Mouse (Mus musculus) limb, embryonic 13.5 days (tissue): Measurements from ENCODE around the gene Cfap97d1. TPM values are rescaled to one million over a fixed set of nuclear protein-coding genes. Genes with fewer than 3 reads are reported as not detected.

Experiments used
- ATAC-seq: fragments of 200-750 bp; cut with Nextera tagmentation; 2 replicates; pipeline ENCODE4 v1.8.0; 2017; ENCODE audit warnings: low read depth, moderate number of reproducible peaks, moderate TSS enrichment; ENCODE audit not compliant: low FRiP score
- H3K27ac ChIP-seq: fragments of 300-500 bp; sonication (generic); 2 replicates; pipeline ENCODE4 v1.5.1; 2015; ENCODE audit warnings: inconsistent platforms, mild to moderate bottlenecking, moderate library complexity
- H3K27me3 ChIP-seq: fragments of 300-500 bp; sonication (generic); 2 replicates; pipeline ENCODE4 v1.6.1; 2015; ENCODE audit warnings: mild to moderate bottlenecking, inconsistent platforms
- H3K36me3 ChIP-seq: fragments of 300-500 bp; sonication (generic); 2 replicates; pipeline ENCODE4 v1.6.1; 2015; ENCODE audit warnings: inconsistent platforms, mild to moderate bottlenecking, moderate library complexity
- H3K4me1 ChIP-seq: fragments of 300-500 bp; sonication (generic); 2 replicates; pipeline ENCODE4 v1.6.1; 2015; ENCODE audit warnings: inconsistent platforms
- H3K4me2 ChIP-seq: fragments of 300-500 bp; sonication (generic); replicated peaks from 2 replicates; pipeline ENCODE4 v1.6.1; 2015; ENCODE audit warnings: inconsistent platforms, mild to moderate bottlenecking, moderate library complexity
- H3K4me3 ChIP-seq: fragments of 300-500 bp; sonication (generic); 2 replicates; pipeline ENCODE4 v1.5.1; 2015; ENCODE audit warnings: moderate library complexity, mild to moderate bottlenecking, inconsistent platforms
- H3K9ac ChIP-seq: fragments of 300-500 bp; sonication (generic); 2 replicates; pipeline ENCODE4 v1.6.1; 2015; ENCODE audit warnings: mild to moderate bottlenecking, inconsistent platforms
- H3K9me3 ChIP-seq: fragments of 300-500 bp; sonication (generic); 2 replicates; pipeline ENCODE4 v1.6.1; 2016; ENCODE audit warnings: inconsistent platforms
- WGBS: fragments of 180-500 bp; shearing (Covaris S2); methylation state at CpG from one replicate; pipeline ENCODE4 v1.1.7; 2015; 5-methylcytosine and 5-hydroxymethylcytosine counted together
- polyA plus RNA-seq: library from polyadenylated mRNA; unstranded; fragments of >200 nt; fragmentation: Nextera tagmentation; extraction: Ambion mirVana; gene quantifications from 2 replicates; pipeline ENCODE4 v1.2.1, GENCODE M21; 2015

Cfap97d1 gene
- polyA plus RNA-seq, 1 experiment from 2014 or later: not detected

DNA sequence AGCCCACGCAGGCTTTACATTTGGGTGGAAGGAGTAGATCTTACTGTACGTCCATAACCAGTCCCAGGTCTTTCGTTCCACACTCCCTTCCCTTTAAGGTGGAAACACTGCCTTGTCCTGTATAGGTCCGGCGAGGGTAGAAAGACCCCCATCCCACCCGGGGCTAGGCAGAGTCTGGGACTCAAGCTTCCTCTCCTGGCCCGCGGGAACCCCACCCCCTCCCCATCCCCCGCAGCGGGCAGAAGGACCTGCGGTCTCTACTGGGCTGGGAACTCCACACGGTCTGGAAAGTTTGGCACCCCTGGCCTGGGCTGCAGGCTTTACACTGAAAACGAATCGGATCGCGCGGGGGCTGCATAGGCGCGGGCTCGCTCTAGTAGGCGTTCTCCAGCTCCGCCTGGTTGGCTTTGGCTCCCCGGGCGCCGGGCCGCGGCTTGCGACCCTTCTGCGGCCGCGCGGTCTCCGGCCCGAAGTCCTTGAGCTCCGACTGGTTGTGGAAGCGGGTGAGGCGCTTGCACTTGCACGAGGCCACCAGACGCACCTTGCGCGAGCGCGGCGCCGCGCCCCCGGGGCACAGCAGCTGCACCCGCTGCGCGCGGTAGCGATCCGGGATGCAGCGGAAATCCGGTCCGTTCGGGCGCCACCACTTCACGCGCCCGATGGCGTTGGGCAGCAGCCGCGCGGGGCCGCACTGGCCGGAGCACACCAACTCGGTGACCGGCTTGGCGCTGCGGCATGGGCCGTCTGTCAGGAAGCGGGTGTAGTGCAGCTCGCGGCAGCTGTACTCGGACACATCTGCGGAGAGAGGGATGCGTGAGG is 20.4 kb upstream of the Cfap97d1 start:
- no peak for ATAC-seq

DNA sequence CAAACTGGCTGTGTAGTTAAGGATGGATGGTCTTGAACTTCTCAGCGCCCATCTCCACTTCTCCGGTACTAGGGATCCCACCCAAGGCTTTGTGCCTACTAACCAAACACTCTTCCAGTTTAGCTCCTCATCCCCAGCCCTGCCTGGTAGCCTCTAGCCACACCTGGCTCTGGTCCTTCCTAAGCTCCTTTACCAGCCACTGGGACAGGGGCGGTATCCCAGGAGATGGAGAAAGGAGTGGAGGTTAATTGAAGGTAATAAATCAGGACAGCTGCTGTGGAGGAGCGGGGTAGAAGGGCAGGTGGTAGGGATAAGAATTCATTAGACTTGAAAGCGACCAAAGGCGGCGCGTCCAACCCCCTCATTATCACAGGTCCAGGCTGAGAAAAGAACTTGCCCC is 19.4 kb upstream of the Cfap97d1 start:
- H3K27me3 ChIP-seq: peaks cover 88% of the 10 kb centered on the region
- peak overlapping the region; percentile 98 for H3K4me2 ChIP-seq
- ATAC-seq: no peak
- H3K4me3 ChIP-seq: peak overlapping the region; percentile 58; the same call in 1 of the 2 replicates
- H3K9ac ChIP-seq: no peak overlapping the region
- H3K9me3 ChIP-seq: no peaks in the 10 kb centered on the region
- 2% methylated on average over 8 of the region's 8 CpGs for WGBS
- H3K36me3 ChIP-seq: no peaks in the 10 kb centered on the region
- no peak overlapping the region for H3K27ac ChIP-seq
- H3K4me1 ChIP-seq: peaks cover 30% of the 10 kb centered on the region

More for the DNA sequence above, 20.4 kb upstream of the Cfap97d1 start:
- Histone ChIP-seq H3K36me3 (no peaks in the 10 kb centered on the region), H3K27ac (no peak overlapping the region), H3K4me3 (peak overlapping the region; percentile 58), H3K27me3 (peaks cover 89% of the 10 kb centered on the region), H3K9ac (peak overlapping the region; percentile 67), H3K4me1 (peaks cover 30% of the 10 kb centered on the region), H3K4me2 (peak overlapping the region; percentile 98), H3K9me3 (no peaks in the 10 kb centered on the region)
- under 1% methylated on average over 78 of the region's 78 CpGs for WGBS

- H3K4me2 ChIP-seq: no peak overlapping the region; the same call in 1 of the 2 replicates
- H3K9ac ChIP-seq: no peak overlapping the region
- no peak overlapping the region for H3K27ac ChIP-seq
- no peaks in the 10 kb centered on the region for H3K9me3 ChIP-seq
- H3K4me3 ChIP-seq: no peak overlapping the region
- ATAC-seq: no peak
- H3K36me3 ChIP-seq: no peaks in the 10 kb centered on the region
- 11% methylated on average over 2 of the region's 2 CpGs for WGBS
- H3K27me3 ChIP-seq: peaks cover 80% of the 10 kb centered on the region
- H3K4me1 ChIP-seq: peaks cover 30% of the 10 kb centered on the region
Observed at GRCm38 (mm10) chr11:101965553-101965952, 18.5 kb upstream of the Cfap97d1 start.

DNA sequence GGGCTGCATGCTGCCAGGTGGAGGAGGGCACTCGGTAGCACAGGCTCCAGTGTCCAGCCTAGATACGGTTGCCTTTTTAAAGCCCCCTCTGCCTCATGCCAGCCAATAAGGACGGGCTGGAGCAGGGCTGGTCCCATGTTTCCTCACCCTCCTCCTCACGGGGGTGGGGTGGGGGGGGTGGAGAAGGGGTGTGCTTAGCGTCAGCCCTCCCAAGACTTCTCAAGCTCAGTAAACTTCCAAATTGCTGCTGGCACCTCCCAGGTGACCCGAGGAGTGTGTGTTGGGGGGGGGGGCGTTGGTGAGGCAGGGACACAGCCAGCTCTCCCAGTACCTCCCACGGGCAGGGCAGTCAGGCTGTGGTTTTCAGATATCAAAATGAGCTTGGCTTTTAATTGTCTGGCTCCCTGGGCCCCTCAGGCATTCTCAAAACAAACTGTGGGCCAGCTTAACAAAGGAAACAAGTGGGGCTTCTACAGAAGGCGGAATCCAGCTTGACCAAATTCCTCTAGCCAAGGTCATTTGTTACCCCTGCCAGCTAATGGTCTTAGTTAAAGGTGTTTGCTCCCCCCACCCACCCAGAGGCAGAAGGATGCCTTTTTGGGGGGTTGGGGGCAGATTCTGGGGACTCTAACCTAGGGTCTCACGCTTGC is 17.0 kb upstream of the Cfap97d1 start, which contains the start of gene Sost:
Sost (minus strand) TSS at position 51 of the 650 bp plus-strand sequence.
- H3K4me3 ChIP-seq: no peak within 1 kb of the TSS
- H3K4me1 ChIP-seq: peaks cover 30% of the 10 kb centered on the region
- 17% methylated on average over 10 of the region's 10 CpGs for WGBS
- no peak within 1 kb of the TSS for H3K4me2 ChIP-seq
- peaks cover 65% of the 10 kb centered on the region for H3K27me3 ChIP-seq
- no peak within 1 kb of the TSS for H3K9ac ChIP-seq
- ATAC-seq: no peak
- no peaks in the 10 kb centered on the region for H3K9me3 ChIP-seq
- no peaks in the 10 kb centered on the region for H3K36me3 ChIP-seq
- H3K27ac ChIP-seq: no peak within 1 kb of the TSS

GRCm38 (mm10) chr11:101968311-101968710 is 15.8 kb upstream of the Cfap97d1 start:
- WGBS: 7% methylated on average over 7 of the region's 7 CpGs
- no peak for ATAC-seq
- peak overlapping the region; percentile 25; the same call in 1 of the 2 replicates for H3K9ac ChIP-seq
- H3K27me3 ChIP-seq: peaks cover 53% of the 10 kb centered on the region
- H3K4me3 ChIP-seq: no peak overlapping the region
- H3K36me3 ChIP-seq: no peaks in the 10 kb centered on the region
- H3K4me1 ChIP-seq: peaks cover 29% of the 10 kb centered on the region
- no peak overlapping the region for H3K4me2 ChIP-seq
- no peaks in the 10 kb centered on the region for H3K9me3 ChIP-seq
- no peak overlapping the region for H3K27ac ChIP-seq

DNA sequence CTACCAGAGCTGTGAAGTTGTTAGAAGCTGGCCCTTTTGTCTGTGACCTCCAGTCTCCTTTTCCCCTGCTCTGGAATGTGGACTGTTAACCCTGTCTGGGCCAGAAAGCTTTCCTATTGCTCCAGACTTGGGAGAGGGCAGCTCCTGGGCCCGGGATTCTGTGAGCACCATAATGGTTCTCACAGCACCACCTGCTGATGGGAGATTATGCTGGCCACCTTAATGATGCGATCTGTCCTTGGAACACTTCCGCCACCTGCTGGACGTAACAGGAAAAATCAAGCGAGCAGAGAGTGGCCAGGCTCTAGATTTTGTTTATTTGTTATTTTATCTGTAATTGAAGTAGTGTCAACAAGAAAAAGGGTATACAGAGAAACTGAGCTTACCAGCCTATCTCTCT is 15.3 kb upstream of the Cfap97d1 start:
- H3K4me1 ChIP-seq: peaks cover 29% of the 10 kb centered on the region

GRCm38 (mm10) chr11:101969835-101970234 is 14.2 kb upstream of the Cfap97d1 start:
- 83% methylated on average over 13 of the region's 13 CpGs for whole genome bisulfite sequencing
- no peak overlapping the region for H3K4me3 ChIP-seq
- H3K27me3 ChIP-seq: peaks cover 37% of the 10 kb centered on the region
- H3K9ac ChIP-seq: no peak overlapping the region
- no peak overlapping the region for H3K27ac ChIP-seq
- ATAC-seq: no peak
- H3K4me1 ChIP-seq: peaks cover 28% of the 10 kb centered on the region
- no peaks in the 10 kb centered on the region for H3K9me3 ChIP-seq
- H3K36me3 ChIP-seq: no peaks in the 10 kb centered on the region
- no peak overlapping the region for H3K4me2 ChIP-seq

More for the DNA sequence above, 15.3 kb upstream of the Cfap97d1 start:
- Histone ChIP-seq H3K9ac (no peak overlapping the region), H3K27me3 (peaks cover 48% of the 10 kb centered on the region), H3K27ac (no peak overlapping the region), H3K36me3 (no peaks in the 10 kb centered on the region), H3K4me2 (no peak overlapping the region), H3K9me3 (no peaks in the 10 kb centered on the region), H3K4me3 (no peak overlapping the region)
- ATAC-seq: peak; percentile 77
- WGBS: 0% methylated on average over 5 of the region's 5 CpGs

DNA sequence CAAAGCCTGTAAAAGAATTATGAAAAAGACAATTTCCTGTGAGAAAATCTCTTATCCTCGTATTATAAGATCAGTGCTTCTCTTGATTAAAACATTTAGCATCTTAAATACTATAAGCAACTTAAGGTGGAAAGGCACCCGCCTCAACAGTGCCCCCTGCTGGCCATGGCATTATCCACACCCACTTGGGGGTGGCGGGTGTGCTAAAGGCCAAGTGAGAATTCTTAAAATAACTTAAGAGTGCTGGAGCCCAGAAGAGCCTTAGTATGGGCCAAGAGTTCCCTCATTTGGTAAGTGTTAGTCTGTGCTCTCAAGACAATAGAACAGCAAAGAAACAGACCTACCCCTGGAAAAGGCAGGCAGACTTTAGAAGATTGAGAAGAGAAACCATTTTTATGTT is 12.7 kb upstream of the Cfap97d1 start:
- Histone ChIP-seq H3K4me1 (peaks cover 28% of the 10 kb centered on the region), H3K9me3 (no peaks in the 10 kb centered on the region), H3K27me3 (peaks cover 22% of the 10 kb centered on the region), H3K4me3 (no peak overlapping the region), H3K27ac (no peak overlapping the region), H3K9ac (no peak overlapping the region), H3K36me3 (no peaks in the 10 kb centered on the region), H3K4me2 (no peak overlapping the region)
- WGBS: 46% methylated on average over 3 of the region's 3 CpGs
- no peak for ATAC-seq

GRCm38 (mm10) chr11:101972097-101972496 is 12.0 kb upstream of the Cfap97d1 start:
- Histone ChIP-seq H3K4me3 (no peak overlapping the region), H3K36me3 (no peaks in the 10 kb centered on the region), H3K9ac (no peak overlapping the region), H3K27me3 (peaks cover 15% of the 10 kb centered on the region), H3K27ac (no peak overlapping the region), H3K4me2 (no peak overlapping the region), H3K4me1 (peaks cover 22% of the 10 kb centered on the region), H3K9me3 (no peaks in the 10 kb centered on the region)
- 50% methylated on average over 3 of the region's 3 CpGs for WGBS
- no peak for ATAC-seq

- no peaks in the 10 kb centered on the region for H3K36me3 ChIP-seq
- H3K27ac ChIP-seq: no peak overlapping the region
- H3K9ac ChIP-seq: no peak overlapping the region
- 86% methylated on average over 5 of the region's 5 CpGs for WGBS
- no peak overlapping the region for H3K4me3 ChIP-seq
- no peak for ATAC-seq
- H3K9me3 ChIP-seq: no peaks in the 10 kb centered on the region
- peaks cover 22% of the 10 kb centered on the region for H3K4me1 ChIP-seq
- peaks cover 9% of the 10 kb centered on the region; the same call in 1 of the 2 replicates for H3K27me3 ChIP-seq
- H3K4me2 ChIP-seq: no peak overlapping the region; the same call in 1 of the 2 replicates
Observed at GRCm38 (mm10) chr11:101972651-101973050, 11.4 kb upstream of the Cfap97d1 start.

- Histone ChIP-seq H3K9ac (no peak overlapping the region), H3K27me3 (peaks cover under 1% of the 10 kb centered on the region; the same call in 1 of the 2 replicates), H3K4me1 (peaks cover 18% of the 10 kb centered on the region), H3K4me3 (0 out of 2 replicates have a peak overlapping the region, but pooled peaks have one; percentile 3), H3K36me3 (no peaks in the 10 kb centered on the region), H3K4me2 (peak overlapping the region; percentile 46), H3K9me3 (no peaks in the 10 kb centered on the region), H3K27ac (no peak overlapping the region)
- ATAC-seq: no peak
- 32% methylated on average over 9 of the region's 9 CpGs for WGBS
Observed at GRCm38 (mm10) chr11:101973496-101973895, 10.6 kb upstream of the Cfap97d1 start.

GRCm38 (mm10) chr11:101974181-101974580 is 9.9 kb upstream of the Cfap97d1 start:
- H3K36me3 ChIP-seq: no peaks in the 10 kb centered on the region
- no peak for ATAC-seq
- no peaks in the 10 kb centered on the region for H3K9me3 ChIP-seq
- peaks cover 15% of the 10 kb centered on the region for H3K4me1 ChIP-seq
- no peak overlapping the region for H3K4me2 ChIP-seq
- 27% methylated on average over 6 of the region's 6 CpGs for WGBS
- H3K27ac ChIP-seq: no peak overlapping the region
- no peaks in the 10 kb centered on the region for H3K27me3 ChIP-seq
- no peak overlapping the region for H3K9ac ChIP-seq
- no peak overlapping the region for H3K4me3 ChIP-seq
